Mouse (Mus musculus) right cerebral cortex, postnatal 10 days (tissue): Measurements from ENCODE around the gene Kantr.
A peak's percentile ranks its signal among the peaks of the same experiment; 100 is the strongest.
"Not testable (repeated sequence)": the region's sequence is repeated elsewhere in the genome, so short reads cannot be mapped to it uniquely, and the experiment has no call there.

Experiments used
- DNase-seq, 2 experiments: peaks; one replicate each; pipeline ENCODE4 v3.0.0; 2021; ENCODE audit warnings: low spot score in 2 of 2

Gene Kantr

DNA sequence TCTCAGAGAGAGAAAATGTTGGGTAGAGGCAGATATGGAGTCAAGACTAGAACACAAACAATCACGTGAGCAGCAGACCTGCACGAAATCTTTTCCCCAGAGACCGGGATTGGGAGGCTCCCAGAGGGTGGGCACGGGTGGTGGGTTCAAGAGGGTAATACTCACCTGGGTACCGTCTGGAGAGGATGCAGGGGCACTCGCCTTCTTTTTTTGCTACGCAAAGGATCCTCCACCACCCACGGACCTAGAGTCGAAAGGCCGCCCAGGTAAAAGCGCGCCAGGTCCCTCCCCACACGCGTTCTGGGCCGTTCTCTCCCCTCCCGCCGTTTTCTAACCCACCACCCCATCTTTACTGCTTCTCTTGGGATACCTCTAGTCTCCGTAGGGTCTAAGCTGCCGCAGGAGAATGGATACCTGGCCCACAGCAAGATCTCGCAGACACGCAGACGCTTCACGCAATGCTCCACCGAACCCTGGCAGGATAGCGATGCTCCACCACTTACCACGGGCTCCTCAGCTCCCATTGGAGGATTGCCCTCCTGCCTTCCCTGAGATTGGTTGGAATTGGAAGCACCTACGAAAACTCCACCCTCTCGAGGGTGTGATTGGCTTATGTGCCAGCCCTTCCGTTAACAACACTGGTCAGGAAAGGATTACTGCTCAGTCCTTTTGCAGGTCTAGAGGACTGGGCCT is at the start of gene Kantr:
TSS of gene Kantr (minus strand) at position 500 of the 693 bp plus-strand sequence.
- DNase-seq = peak; percentile 91 to 93

DNA sequence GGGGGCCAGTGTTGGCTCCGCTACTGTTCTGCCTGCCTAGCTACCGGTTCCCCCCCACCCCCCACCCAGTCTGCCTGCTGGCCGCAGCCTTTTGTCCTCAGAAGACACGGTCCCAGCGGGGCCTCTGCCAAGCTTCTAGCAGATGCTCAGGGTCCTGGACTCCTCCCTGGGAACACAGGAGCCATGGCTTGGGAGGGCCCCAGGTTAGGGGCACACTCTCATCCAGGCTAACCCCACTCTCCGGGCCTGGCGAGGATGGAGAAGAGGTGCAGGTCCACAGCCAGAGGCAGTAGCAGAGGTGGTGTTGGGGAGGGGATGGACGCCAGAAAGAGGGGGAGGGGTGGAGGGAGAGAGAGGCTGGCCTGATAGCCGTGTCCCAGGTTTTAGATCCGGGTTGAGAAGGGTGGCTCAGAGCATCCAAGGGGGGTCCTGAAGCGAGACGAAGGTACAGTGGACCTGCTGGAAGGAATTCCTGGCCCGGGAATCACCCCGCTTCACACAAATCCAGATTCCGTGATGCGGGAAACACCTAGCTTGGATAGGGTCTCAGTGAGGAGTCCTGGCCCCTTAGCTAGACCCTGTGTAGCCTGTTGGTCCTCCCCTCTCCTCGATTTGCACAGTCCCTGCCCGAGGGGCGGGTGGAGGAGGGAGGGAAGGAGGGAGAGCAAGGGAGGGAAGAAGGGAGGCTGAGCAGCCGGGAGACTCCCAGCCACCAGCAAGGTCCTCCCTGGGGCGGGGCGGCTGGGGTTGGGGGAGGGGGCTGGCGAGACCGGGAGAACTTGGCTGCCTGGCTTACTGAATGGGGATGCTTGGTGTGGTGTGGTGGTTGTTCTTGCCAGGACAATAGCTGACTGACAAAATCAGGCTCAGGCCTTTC is 41.3 kb upstream of the Kantr start, which contains the start of gene Gpr173:
TSS of gene Gpr173 (minus strand) at position 308 of the 877 bp plus-strand sequence.
- peak; percentile 76 to 80 for DNase-seq

DNA sequence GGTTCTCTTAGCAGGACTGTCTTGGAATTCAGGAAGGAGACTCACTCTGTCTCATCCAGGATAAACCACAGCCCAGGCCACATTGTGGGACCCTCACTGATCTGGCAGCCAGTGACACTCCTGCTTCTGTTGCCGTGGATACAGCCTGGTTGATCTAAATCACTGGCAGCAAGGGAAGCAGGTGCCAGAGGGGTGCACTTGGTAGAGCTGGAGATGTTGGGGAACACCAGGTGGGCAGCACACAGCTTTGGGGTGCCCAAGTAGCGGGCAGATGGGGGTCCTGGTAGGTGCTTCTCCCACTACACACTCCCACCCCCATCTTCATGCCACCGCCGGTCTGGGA is 40.7 kb upstream of the Kantr start:
- DNase-seq = peak; percentile 27 to 45

DNA sequence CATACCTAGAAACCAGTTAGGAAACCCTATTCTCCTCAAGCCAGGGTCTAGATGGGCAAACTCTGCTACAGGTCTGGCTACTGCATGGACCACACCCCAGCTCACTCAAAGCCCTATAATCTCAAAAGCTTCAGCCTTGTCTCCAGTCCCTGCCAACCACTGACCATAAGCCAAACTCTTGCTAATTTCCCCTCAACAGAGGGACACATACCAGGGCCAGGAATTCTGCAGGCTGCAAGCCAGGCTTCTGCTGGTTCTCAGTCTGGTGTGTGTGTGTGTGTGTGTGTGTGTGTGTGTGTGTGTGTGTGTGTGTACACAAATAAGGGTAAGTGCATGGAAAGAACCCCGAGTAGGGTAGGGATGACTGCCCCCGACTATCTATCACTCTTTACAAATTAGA is 39.1 kb upstream of the Kantr start:
- peak in 1 of 2 experiments; percentile 40 for DNase-seq

DNA sequence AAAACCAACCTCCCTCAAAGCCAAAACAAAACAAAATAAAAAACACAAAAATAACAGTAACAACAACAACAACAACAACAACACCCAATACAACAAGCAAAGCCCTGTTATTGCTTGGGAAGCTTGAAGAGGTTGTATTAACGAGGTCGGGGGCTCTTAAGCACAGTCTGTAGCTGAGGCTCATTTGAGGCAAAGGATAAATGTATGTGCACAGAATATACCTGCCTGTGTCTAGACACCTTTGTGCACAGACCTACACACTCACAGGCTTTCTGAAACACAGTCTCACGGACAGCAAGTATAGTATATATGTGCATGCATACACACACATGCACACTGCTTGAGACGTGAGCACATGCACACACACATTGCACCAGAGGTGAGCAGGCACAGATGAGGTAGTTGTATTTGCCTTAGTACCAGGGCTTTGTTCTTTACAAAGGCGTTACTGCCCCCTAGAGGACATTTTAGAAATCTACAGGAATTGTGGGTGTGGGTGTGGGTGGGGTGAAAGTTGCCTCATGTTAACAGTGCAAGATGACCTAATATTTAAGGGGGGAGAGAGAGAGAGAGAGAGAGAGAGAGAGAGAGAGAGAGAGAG is 25.4 kb upstream of the Kantr start:
- no peak for DNase-seq

DNA sequence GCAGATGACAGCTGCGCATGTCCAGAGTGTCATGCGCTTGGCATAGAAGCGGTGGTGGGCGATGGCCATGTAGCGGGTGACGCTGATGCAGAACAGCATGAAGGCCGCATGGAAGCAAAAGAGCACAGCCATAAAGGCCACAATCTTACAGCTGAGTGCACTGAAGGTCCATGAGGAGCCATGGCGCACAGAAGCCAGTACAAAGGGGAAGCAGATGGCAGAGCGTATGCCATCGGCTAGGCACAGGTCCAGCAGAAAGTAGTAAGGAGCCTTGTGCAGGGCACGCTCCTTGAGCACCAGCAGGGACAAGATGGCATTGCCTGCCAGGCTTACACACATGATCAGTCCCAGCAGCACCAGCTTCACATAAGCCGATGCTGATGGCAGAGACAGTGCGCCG is 19.7 kb upstream of the Kantr start:
- no peak for DNase-seq

DNA sequence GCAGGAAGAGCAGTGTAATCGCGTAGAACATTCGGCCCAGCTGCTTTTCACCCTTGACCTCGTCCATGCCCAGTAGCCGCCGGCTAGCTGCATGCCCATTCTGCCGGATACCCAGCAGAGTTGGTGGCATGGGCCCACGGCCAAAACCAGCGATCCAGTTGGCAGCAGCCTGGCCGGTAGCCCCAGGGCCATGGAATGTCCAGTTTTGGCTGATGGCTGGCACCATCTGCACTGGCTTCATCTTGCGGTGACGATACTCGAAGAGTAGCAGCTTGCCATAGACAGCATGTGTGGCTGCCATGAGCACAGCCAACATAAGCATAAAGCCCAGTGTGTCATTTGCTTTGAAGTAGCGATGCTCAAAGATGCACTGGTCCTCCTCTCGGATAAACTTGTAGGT is 19.3 kb upstream of the Kantr start:
- DNase-seq = peak in 1 of 2 experiments; percentile 32

DNA sequence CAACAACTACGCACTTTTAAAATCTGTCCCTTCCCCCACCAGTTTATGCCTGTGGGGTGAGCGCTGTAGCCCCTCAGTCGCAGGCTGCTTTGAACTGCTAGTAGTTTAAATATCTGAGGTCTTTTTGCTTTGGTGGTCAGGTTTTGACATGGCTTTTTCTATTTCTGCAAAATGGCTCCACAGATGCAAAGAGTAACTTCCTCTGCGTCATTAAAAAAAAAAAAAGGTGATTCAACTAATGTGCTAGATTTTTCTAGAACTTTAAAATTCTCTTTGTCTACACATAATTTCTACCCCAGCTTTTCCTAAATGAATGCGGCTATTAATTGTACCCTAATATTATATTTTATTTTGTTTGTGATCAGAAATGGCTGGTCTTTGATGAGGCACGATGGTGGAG is 15.6 kb upstream of the Kantr start:
- no peak for DNase-seq

DNA sequence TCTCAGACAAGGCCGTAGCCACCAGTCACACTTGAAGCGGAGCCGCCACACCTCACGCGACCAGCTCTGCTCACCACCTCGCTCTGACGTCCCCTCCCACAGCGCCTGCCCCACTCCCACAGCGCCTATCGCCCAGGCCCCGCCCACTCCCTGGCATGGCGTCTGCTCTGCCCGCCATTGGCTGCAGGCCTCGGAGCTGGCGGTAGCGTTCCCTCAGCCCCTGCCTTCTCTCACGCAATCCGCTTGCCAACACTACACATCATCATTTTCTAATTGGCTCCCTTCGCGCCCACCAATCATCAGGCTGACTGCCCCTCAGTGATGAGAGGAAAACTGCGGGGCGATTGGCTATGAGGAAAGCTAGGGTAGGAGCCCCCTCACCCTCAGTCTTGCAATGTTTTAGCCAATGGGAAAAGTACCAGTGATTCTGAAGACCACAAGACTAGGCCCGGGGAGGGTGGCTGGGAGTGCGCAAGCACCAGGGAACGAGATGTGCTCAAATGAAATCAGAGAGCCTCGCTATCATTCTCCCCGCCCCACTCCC is 15.1 kb upstream of the Kantr start, which contains the start of gene Tspyl2:
TSS of gene Tspyl2 (minus strand) at position 68 of the 544 bp plus-strand sequence.
- DNase-seq = peak; percentile 96 to 98

DNA sequence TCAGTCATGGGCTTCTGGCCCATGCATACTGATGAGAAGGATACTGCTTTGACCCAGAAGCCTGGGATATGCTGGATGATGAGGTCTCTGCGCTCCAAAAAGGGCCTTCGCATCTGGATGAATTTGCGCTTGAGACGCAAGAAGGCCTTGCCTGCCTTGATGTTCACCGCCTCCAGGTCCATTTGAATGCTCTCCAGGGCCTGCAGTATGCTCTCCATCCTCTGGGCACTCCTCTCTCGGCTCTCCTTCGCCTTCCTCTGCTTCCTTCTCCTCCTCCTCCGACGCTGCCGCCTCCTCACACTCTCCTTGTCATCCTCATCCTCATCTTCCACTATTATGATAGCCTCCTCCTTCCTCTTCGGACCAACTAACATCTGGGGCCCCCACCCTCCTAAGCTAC is 14.2 kb upstream of the Kantr start:
- DNase-seq = peak in 1 of 2 experiments; percentile 29

DNA sequence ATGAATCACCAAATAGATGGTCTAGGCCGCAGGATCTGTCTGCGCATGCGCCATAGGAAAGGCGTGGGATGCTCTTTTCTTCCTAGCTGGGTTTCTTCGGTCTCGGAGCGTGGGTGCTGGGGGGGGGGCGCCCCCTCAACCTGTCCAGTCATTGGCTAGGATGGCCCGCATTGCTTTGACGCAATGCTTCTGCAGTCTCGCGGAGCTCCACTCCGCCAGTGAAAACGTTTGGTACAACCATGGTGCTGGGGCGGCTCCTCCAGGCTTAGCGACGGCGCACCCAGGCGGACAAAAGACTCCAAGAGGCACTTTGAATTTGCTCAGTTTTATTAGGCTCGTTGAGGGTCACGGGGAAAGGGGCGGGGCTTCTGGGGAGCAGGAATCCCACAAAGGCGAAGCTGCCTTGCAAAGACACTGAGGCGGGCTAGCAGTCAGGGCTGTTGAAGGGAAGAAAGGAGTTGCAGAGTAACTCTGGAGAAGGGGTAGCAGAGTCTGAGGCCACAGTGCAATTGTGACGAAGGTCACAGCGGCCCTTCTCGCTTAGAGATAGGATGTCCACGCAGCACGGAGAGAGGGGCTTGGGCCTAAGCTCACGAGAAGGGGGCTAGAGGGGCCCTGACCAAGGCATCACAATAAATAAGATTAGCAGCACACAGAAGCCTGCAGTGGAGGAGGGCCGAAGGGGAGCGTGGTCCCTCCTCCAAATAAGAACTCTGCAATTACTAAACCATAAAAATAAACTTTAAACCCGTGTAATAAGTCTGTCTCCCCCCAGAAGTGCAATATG is 9.4 kb upstream of the Kantr start:
- DNase-seq = peak; percentile 91 to 96

DNA sequence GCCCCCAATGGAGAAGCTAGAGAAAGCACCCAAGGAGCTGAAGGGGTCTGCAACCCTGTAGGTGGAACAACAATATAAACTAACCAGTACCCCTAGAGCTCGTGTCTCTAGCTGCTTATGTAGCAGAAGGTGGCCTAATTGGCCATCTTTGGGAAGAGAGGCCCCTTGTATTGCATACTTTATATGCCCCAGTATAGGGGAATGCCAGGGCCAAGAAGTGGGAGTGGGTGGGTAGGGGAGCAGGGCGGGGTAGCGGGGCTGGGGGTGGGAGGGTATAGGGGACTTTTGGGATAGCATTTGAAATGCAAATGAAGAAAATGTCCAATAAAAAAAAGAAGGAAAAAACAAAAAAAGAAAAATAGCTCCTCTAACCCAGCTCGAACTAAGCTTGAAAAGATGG is 8.8 kb upstream of the Kantr start:
- DNase-seq = not testable (repeated sequence)

DNA sequence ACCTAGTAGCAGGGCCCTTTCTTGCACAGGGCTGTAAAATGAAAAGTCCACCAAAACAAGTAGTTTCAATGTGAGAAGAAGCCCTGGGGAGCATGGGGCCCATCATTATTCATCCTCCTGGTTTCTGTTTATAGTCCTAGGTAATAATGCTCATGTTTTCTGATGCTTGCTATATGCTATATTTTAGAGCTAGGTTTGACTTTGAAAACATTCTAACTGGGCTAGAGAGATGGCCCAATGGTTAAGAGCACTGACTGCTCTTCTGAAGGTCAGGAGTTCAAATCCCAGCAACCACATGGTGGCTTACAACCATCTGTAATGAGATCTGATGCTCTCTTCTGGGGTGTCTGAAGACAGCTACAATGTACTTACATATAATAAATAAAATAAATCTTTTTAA is 2.1 kb upstream of the Kantr start:
- not testable (repeated sequence) for DNase-seq

DNA sequence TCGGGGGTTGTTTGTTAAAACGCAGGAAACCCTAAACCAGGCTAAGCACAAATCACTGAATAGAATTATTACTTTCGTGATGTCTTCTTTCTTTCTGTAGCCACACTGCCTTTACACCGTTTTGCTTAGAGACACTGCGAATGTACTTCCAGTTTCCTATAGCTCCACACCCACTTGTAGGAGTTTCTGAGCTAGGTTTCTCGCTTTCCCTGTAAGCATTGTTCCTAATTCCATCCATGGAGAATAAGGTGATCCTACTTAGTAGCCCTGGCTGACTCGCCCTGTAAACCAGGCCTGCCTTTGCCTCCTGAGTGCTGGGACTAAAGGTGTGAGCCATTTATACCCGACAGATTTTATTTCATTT is 376 bp upstream of the Kantr start:
- DNase-seq = no peak

DNA sequence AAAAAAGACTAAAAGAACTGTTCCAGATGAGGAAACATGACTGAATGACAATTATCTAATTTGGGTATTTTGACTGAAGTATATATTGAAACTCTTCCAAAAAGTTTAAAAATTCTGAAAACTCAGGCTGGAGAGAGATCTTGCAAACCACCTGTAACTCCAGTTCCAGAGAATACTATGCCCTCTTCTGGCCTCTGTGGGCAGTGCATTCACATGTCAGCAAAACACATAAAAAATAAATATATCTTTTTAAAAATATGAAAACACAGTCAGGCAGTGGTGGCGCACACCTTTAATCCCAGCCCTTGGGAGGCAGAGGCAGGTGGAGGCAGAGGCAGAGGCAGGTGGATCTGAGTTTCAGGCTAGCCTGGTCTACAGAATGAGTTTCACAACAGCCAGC is 3.7 kb downstream of the Kantr start:
- no peak for DNase-seq

DNA sequence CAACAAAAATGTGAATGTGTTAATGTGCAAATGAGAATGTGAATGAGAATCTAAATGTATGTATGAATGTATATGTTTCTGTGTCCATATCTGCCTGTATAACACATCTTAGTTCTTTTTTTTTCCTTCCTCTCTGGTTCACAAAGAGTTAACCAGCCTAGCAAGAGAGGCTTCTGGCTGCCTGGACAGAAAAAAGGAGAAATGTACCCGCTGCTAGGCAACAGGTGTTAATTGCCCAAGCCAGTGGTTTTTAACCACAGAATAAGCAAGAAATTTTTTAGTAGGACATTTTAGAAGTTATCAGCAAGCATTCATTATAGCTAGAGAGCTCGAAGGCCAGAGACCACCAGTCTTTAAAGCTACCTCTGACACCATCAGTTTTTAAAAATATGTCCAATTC is 4.5 kb downstream of the Kantr start:
- no peak for DNase-seq

DNA sequence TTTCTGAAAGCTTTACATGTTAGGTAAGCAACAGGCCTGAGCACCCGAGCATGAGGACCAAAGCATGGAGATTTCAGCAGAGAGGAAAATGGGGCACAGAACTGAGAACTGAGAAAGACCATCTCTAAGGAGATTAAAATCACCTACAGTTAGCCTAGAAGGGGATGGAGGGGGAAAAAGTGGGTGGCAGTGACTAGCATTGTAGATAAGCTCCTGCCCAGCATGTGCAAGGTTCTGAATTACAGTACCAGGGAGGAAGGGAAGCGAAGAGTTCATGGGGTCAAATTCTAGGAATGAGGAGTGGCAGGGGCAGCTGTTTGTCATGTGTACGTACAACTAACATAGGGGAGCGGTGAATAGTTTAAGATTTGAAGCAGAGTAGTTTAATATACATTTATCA is 6.8 kb downstream of the Kantr start:
- DNase-seq = no peak

DNA sequence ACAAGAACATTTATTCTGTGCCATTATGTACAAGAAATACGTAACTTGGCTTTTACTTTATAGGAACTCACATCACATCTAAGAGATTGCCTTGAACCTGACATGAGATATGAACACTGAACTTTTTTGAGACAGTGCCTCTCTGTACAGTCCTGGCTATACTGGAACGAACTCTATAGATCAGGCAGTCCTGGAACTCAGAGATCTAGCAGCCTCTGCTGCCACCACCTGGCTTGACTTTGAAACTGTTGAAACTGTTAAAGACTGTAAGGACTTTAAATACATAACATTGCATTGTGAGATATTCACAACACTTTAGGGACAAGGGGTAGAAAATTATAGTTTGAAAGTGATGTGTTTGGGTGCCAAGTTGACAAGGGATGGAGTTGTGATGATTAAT is 19.4 kb downstream of the Kantr start:
- DNase-seq = peak in 1 of 2 experiments; percentile 55

DNA sequence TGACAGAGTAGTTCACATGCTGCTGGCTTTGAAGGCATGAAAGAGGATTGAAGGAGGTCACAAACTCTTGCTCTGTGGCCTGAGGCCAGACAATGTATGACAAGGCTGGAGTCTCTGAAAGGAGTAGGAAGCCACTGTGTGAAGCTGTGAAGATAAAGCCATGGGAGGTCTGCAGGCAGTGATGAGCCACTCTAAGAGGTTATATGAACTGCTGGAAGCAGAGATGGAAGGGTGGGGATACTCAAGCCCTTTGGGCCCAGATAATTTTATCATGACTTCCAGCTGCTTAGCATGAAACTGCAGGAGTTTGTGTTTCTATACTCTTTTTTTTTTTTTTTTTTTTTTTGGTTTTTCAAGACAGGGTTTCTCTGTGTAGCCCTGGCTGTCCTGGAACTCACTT is 19.9 kb downstream of the Kantr start:
- no peak for DNase-seq

DNA sequence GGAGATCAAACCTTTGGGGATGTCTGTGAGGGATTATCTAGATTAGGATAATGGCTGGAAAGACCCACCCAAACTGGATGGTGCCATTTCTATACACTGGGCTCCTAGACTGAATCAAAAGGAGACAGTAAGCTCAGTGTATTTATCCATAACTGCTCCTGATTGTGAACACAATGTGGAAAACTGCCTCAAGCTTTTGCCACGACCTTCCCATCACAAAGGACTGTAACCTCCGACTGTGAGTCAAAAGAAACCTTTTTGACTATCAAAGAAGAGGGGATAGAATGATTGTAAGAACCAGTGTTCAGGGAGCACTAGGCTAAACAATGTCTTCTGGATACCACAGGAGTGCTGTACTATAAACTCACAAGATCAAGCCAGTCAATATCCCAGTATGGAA is 21.1 kb downstream of the Kantr start:
- DNase-seq = no peak

DNA sequence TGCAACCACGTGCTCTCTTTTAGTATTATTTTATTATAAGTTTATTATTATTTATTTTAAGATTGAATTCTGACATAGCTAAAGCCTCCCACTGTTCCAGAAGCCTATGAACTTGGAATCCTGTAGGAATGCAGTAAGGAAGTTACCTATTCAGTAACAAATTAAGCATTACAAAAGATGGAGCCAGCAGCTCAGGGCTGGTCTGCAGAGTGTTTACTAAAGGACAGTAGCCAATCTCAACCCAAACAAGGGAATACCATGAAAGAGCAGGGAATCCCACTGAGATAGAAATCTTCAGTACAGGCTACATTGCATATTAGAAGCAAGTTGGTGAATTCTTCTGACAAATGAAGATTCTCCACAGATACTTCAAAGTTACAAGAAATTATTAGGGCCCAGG is 40.3 kb downstream of the Kantr start:
- not testable (repeated sequence) for DNase-seq

DNA sequence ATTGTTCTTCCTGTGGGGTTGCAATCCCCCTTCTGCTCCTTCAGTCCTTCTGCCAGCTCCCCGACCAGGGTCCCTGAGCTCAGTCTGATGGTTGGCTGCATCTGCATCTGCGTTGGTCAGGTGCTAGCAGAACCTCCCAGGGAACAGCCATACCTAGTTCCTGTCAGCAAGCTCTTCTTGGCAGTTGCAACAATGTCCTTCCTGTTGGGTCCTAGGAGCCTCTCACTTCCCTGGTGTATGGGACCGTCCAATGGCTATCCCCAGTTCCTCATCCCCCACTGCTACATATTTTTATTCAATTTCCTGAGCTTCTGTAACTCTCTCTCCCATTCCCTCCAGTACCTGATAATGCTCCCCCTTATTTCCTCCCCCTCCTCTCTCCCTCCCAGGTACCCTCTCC is 42.5 kb downstream of the Kantr start:
- DNase-seq = no peak
